Mouse (Mus musculus): ENCODE measurements around the gene Abcg1. TPM values are rescaled to one million over a fixed set of nuclear protein-coding genes. Genes with fewer than 3 reads are reported as not detected.

Abcg1 gene
- polyA plus RNA-seq (2014; fragmentation: Illumina TruSeq; extraction: RNeasy Lipid Tissue Mini Kit (QIAGEN cat#74804); ENCODE audit: insufficient read depth, low read depth, low replicate concordance): 16.4 TPM

DNA sequence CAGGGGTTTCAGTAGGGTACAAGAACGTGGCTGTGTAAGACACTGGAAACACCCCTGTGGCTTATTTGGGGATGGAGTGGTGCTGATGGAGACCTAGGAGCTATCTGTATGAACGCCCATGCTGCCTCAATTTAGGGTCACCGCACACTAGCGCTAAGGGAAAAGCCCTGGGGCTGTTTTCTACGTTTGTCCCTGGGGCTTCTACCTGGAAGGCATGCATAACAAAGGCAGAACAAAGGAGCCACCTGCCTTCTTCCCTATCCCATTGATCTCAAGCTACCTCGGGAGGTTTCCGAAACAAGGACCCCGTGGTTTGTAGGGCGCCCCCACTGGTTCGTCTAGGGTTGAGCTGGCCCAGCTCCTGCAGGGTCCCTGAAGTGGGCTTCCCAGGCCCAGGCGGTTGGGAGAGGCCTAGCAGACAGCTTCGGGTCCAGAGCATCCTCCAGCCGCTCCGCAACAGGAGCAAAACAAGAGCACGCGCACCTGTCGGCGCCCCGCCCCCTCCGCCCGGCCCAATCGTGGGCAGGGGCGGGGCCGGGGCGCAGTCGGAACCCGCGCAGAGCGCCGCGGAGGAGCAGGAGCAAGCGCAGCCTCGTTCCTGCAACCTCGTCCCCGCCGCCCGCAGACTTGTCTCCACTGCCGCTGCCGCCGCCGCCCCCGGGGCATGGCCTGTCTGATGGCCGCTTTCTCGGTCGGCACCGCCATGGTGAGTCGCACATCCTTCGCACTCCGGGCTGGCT, at the start of gene Abcg1:
Gene Abcg1, plus strand, starts transcription at position 525 of the 740 bp plus-strand sequence.

DNA sequence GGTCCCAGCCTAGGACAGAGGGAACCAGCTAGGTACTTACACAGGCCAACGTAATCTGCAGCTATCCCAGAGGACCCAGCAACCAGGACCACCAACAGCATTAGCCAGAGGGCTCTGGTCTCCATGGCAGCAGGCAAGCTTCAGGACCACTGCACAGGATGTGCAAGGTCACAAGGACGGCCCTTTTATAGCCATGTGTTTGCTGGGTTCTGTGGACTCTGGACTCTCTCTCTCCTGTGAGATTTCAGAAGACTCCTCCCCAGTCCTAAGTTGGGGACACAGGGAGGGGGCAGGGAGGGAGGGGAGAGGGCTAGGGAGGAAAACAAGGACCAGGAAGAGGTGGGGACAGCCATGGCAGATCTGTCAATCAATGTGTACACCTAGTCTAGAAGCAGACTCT, 72.0 kb downstream of the Abcg1 start, which contains the start of gene Tff3:
Gene Tff3, minus strand, starts transcription at position 195 of the 400 bp plus-strand sequence.

DNA sequence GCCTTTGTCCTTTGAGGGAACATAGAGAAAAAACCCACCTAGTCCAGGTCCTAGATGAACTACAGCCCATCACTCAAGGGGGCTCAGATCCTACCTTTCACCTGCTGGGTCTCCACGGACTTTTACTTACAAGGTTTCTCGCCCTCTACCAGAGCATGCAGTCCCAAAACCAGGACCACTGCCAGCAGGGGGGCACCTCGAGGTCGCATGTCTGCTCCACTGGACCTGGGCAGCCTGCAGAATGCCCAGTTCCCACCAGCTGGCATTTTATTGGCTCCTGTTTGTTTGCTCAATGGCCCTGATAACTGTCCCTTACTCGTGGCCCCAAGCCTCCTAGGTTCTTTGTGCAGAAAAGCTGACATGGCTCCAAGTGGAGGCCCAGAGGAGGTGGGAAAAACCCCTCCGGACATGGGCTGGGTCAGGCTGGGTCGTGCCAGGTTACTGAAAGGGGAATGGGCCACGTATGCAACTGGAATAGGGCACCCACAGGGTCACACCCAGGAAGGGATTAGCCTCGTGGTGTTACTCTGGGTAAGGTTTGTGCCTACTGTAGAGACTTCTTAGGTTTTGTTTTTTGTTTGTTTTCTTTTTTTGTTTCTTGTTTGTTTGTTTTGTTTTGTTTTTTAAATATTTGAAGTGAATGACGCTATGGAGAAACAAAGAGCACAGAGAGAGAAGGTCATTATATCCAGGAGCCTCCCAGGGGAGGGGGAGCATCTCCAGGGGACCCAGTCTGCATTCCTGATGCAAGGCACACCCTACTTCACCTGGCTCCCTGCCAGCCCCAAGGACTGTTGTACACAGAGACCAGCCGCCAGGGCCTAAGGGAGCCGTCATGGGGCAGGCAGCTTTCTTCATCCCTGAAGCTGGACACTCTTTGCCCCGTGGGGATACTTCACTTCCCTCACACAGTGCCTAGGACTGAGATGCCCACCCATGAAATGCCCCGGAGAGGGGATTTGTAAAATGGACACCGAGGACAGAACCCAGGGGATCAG, 86.9 kb downstream of the Abcg1 start, which contains the start of gene Tff2:
Gene Tff2, minus strand, starts transcription at position 243 of the 998 bp plus-strand sequence.

DNA sequence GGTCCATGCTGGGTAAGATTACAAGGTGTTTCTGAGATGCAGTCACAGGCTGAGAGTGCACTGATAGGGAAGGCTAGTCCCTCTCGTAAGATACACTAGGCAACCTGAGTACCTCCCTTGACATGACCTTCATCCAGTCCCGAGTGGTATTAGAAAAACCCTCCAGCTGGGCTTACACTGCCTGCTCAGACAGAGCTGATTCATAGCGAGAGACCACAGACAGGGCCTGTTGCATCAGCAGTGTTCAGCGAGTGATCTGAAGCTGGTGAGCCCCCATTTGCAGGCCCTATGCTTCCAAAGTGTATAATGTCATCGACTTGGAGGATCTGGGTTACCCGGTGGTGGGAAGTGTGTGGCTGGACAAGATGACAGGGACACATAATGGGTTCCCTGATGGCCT, 107.7 kb downstream of the Abcg1 start, which contains the start of gene Tff1:
Gene Tff1, minus strand, starts transcription at position 151 of the 400 bp plus-strand sequence.

Other genes starting within 250 kb of the Abcg1 start
- gene Glp1r, start 155.9 kb upstream of the Abcg1 start, polyA plus RNA-seq (2014; fragmentation: Illumina TruSeq; extraction: RNeasy Lipid Tissue Mini Kit (QIAGEN cat#74804); ENCODE audit: insufficient read depth, low read depth, low replicate concordance): 16.3 TPM
- gene Umodl1, start 103.0 kb upstream of the Abcg1 start, polyA plus RNA-seq (2014; fragmentation: Illumina TruSeq; extraction: RNeasy Lipid Tissue Mini Kit (QIAGEN cat#74804); ENCODE audit: insufficient read depth, low read depth, low replicate concordance): not detected
- not detected for gene Tff3, start 72.0 kb downstream of the Abcg1 start, polyA plus RNA-seq (2014; fragmentation: Illumina TruSeq; extraction: RNeasy Lipid Tissue Mini Kit (QIAGEN cat#74804); ENCODE audit: insufficient read depth, low read depth, low replicate concordance)
- gene Tff2, start 86.6 kb downstream of the Abcg1 start, polyA plus RNA-seq (2014; fragmentation: Illumina TruSeq; extraction: RNeasy Lipid Tissue Mini Kit (QIAGEN cat#74804); ENCODE audit: insufficient read depth, low read depth, low replicate concordance): 32.1 TPM
- not detected for gene Tff1, start 107.6 kb downstream of the Abcg1 start, polyA plus RNA-seq (2014; fragmentation: Illumina TruSeq; extraction: RNeasy Lipid Tissue Mini Kit (QIAGEN cat#74804); ENCODE audit: insufficient read depth, low read depth, low replicate concordance)
- not detected for gene Tmprss3, start 141.3 kb downstream of the Abcg1 start, polyA plus RNA-seq (2014; fragmentation: Illumina TruSeq; extraction: RNeasy Lipid Tissue Mini Kit (QIAGEN cat#74804); ENCODE audit: insufficient read depth, low read depth, low replicate concordance)
- 1.0 TPM for gene Ubash3a, start 150.2 kb downstream of the Abcg1 start, polyA plus RNA-seq (2014; fragmentation: Illumina TruSeq; extraction: RNeasy Lipid Tissue Mini Kit (QIAGEN cat#74804); ENCODE audit: insufficient read depth, low read depth, low replicate concordance)
- 38.6 TPM for gene Rsph1, start 219.7 kb downstream of the Abcg1 start, polyA plus RNA-seq (2014; fragmentation: Illumina TruSeq; extraction: RNeasy Lipid Tissue Mini Kit (QIAGEN cat#74804); ENCODE audit: insufficient read depth, low read depth, low replicate concordance)
- 14.7 TPM for gene Slc37a1, start 229.1 kb downstream of the Abcg1 start, polyA plus RNA-seq (2014; fragmentation: Illumina TruSeq; extraction: RNeasy Lipid Tissue Mini Kit (QIAGEN cat#74804); ENCODE audit: insufficient read depth, low read depth, low replicate concordance)